Mouse (Mus musculus) skeletal muscle tissue, adult 2 months (tissue): Measurements from ENCODE around the gene Olfr790.

ENCODE experiments used
- DNase-seq: peaks from one replicate; pipeline ENCODE4 v3.0.0-alpha.2; 2012; ENCODE audit warnings: low read depth, low spot score

Olfr790 gene

DNA sequence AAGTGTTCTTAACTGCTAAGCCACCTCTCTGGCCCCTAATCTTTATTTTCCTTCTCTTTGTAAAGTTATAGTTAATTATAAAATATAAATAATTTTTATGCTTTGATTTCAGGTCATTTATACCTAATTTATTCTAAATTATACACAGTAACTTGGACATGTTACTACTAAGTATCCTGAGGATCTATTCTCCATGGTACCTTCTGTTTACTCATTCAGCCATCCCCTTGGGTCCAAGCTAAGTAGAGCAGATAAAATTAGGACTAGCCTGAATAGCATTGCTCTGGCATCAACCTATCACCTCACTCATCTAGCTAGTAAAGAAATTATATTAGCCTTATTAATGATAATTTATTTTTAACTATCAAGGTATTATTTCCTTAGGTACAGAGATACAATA is at the start of gene Olfr790:
Gene Olfr790, plus strand, starts transcription at position 301 of the 400 bp plus-strand sequence.
- no peak for DNase-seq

DNA sequence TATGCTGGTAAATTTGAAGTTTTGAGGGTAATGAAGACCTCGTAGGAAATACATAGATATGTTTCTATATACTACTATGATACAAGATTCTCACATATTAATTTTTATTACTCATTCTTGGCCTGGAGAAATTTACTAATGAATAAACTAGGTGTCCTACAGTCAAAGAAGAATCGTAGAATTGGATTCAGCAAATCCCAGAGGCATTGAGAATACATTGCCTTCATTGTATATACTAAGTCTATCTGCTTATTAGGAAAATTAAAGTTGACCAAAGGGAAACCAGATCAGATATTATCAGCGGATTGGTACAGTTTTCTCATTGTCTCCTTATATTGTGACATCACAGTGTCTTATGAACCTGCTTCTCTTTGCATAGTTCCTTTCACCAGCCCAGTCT is 36.7 kb upstream of the Olfr790 start, which contains the start of gene Olfr787:
Gene Olfr787, plus strand, starts transcription at position 301 of the 400 bp plus-strand sequence.
- no peak for DNase-seq

DNA sequence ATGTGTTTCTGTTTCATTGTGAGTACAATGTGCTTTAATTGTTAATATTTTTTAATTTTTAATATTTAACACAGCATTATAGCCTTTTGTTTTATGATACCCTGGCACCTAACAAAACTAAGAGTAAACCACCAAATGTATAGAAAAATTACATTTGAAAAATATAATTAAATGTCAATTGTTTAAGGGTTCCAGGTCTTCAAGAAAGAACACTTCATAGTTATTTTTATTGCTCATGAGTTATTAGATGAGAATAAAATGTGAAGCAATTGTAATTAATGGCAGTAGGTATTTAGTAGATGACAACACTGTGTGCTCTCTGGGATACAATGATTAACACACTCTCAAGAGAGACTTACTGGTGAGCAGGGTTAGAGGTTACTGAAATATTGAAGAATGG is 27.6 kb upstream of the Olfr790 start, which contains the start of gene Olfr788:
Gene Olfr788, plus strand, starts transcription at position 301 of the 400 bp plus-strand sequence.
- DNase-seq = no peak

DNA sequence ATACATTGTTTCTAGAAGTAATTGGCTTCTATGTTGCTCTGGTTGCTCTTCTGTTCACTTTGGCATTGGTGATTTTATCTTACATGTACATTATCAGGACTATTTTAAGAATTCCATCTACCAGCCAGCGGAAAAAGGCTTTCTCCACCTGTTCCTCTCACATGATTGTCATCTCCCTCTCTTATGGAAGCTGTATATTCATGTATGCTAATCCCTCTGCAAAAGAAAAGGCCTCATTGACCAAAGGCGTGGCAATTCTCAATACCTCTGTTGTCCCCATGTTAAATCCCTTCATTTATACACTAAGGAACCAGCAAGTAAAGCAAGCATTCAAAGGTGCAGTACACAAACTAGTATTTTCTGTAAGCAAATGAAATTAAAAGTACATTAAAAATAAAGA is 25.0 kb upstream of the Olfr790 start:
- DNase-seq = no peak

DNA sequence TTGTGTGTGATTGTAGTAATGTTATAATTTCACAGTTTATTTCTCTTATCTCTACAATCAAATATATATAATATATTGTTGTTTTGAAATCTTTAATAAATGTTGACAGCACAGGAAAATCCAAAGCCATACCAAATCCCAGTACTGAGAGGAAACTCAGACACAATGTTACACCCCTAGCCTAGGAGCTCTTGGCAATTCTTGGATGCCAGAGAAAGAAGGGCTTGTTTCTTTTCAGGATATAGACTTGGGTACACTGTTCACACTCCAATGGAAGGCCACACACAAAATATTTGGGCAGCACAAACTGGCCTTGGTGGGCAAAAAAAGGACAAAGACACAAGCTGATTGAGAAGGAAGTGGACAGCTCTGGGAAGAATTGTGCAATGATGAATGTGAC is 24.6 kb upstream of the Olfr790 start:
- DNase-seq = no peak

DNA sequence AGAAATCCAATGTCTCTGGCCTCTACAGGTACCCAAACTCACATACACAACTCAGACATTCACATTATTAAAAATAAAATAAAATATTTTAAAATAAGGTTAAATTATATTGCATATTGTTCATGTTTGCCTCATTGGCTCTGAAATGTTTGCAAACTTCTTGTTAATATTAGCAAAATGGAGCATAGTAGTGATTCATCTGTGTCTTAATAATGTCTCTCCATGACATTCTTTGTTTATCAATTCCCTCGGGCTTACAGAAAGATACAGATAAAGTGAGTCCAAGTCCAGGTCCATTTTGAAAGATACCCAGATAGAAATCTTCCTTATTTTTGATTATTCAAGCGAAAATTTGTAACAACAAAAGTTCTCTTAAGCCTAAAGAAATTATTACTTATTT is 13.8 kb upstream of the Olfr790 start, which contains the start of gene Olfr789:
Gene Olfr789, plus strand, starts transcription at position 301 of the 400 bp plus-strand sequence.
- no peak for DNase-seq

DNA sequence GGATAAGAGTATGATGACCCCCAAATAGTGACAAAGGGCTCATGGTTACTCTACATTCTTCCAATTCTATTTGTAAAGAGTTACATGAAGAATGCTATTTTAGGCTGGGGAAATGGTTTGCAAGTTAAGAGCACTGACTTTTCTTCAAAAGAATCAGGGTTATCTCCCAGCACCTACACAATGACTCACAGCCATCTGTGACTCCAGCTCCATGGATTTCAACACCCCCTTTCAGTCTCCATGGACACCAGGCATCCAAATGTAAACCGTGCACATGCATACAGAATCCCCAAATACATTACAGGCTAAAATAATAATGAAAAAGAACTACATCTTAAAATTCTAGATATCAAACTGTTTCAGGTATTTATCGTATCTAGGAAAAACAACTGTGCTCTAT is 8.2 kb upstream of the Olfr790 start:
- no peak for DNase-seq

DNA sequence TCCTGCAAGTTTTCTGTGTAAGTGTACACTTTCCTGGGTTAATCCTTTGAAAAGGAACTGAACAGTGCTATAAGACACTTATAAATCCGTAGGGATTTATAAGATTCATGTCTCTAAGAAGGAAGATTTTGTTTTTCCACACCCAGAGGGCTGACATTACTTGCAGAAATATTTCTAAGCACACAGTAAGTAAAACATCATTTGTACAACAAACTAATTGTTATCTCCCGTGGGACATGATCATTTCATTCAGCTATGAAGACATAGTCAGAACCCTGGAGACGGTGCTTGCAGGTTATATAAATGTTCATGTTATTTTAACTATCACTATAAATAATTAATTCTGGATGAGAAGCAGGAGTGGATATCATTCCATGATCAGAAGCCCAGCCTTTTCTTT is 23.2 kb downstream of the Olfr790 start, which contains the start of gene Olfr791:
Gene Olfr791, plus strand, starts transcription at position 301 of the 400 bp plus-strand sequence.
- no peak for DNase-seq

DNA sequence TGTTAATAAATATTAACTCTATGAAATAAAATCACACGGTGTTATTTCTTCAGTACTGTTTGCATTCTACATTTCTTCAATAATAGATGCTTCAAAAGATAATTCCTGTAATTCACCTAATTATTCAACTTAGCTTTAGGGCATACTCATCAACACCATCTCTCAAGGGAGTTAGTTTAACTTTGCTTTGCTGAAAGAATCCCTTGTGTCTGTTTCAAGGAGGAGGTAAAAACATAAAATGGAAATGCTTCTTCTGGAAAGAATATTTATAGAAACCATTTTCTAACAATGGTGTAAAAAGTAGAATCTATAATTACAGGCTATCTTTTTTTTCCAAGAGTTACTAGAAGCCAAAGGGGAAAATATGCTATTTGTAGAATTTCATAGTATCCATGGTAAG is 40.6 kb downstream of the Olfr790 start, which contains the start of gene Olfr792:
Gene Olfr792, plus strand, starts transcription at position 301 of the 400 bp plus-strand sequence.
- DNase-seq = no peak

DNA sequence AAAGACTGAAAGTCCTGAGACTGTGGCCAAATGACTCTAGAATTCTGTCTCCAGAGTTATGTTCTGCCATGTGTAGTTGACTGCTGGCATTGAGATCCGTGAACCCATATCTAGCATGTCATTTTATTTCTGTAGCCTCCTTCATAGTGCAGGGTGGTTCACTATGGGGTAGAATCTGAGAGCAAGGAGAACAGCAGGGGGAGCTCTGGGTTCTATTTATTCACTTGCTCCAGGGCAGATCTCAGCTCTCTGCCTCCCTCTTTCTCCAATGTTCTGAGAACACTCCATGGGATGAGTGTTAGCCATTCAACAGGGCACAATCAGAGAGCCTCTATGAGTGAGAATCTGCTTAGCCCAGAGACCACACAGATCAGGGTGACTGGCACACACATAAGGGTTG is 51.1 kb downstream of the Olfr790 start:
- no peak for DNase-seq
